8 mouse cellular contexts compared by ENCODE assay signal in genomic region chr9:35558257-35559008, GRCm38 (mm10). TPM values are rescaled to one million over a fixed set of nuclear protein-coding genes. Genes with fewer than 3 reads are reported as not detected.
DNase-seq lines count a peak whose midpoint lies in the region; ATAC-seq and TF ChIP-seq lines count a peak whose summit lies in the region.

Ddx25 (minus strand) TSS chr9:35558528.
Pus3 (plus strand) TSS chr9:35558595.

- peak within 1 kb of the TSS; percentile 56 for H3K27ac ChIP-seq in MEL (ENCODE audit: control insufficient read depth, low read depth, low read length)
- no peak within 1 kb of the TSS for H3K27ac ChIP-seq in midbrain, embryonic 11.5 days (ENCODE audit: low read depth, low read length)
- peak within 1 kb of the TSS; percentile 48 for H3K27ac ChIP-seq in stomach, embryonic 16.5 days (ENCODE audit: low read length)

- under 1% methylated on average over 59 of the region's 59 CpGs for WGBS in midbrain, embryonic 11.5 days
- under 1% methylated on average over 59 of the region's 59 CpGs for WGBS in stomach, embryonic 16.5 days

- peak within 1 kb of the TSS; percentile 64 for H3K9ac ChIP-seq in MEL (ENCODE audit: control insufficient read depth, low read depth, low read length, poor library complexity, severe bottlenecking)
- H3K9ac ChIP-seq in midbrain, embryonic 11.5 days (ENCODE audit: low read length): peak within 1 kb of the TSS; percentile 75
- H3K9ac ChIP-seq in stomach, embryonic 16.5 days (ENCODE audit: low read length): peak within 1 kb of the TSS; percentile 72

- peaks cover 0 to 11% of the 10 kb centered on the region in 2 experiments; a peak in 3 of 4 replicates for H3K4me1 ChIP-seq in MEL (ENCODE audit: control insufficient read depth in 1 of 2, insufficient read depth in 2 of 2, low read length in 2 of 2)
- H3K4me1 ChIP-seq in midbrain, embryonic 11.5 days (ENCODE audit: control insufficient read depth, insufficient read depth, low read length): peaks cover 7% of the 10 kb centered on the region; the same call in 1 of the 2 replicates
- H3K4me1 ChIP-seq in stomach, embryonic 16.5 days (ENCODE audit: control insufficient read depth, insufficient read depth, low read length): peaks cover 9% of the 10 kb centered on the region; the same call in 1 of the 2 replicates

- no peak for TF ChIP-seq EP300 in MEL (IDR thresholded peaks at IDR 0.05; ENCODE audit: low read depth in 1 of 2, low read length in 2 of 2)

- H3K9me3 ChIP-seq in MEL (replicated peaks; ENCODE audit: insufficient read depth, low read length): no peaks in the 10 kb centered on the region
- H3K9me3 ChIP-seq in midbrain, embryonic 11.5 days (ENCODE audit: control insufficient read depth, low read length): no peaks in the 10 kb centered on the region
- H3K9me3 ChIP-seq in stomach, embryonic 16.5 days (replicated peaks; ENCODE audit: control insufficient read depth, low read length): no peaks in the 10 kb centered on the region

- TF ChIP-seq RAD21 in MEL (IDR thresholded peaks at IDR 0.05; ENCODE audit: low read depth, low read length): no peak

- ATAC-seq in CD4-positive, CD25-positive, alpha-beta regulatory T cell, adult 4 months: peak; percentile 42
- peak; percentile 89 for ATAC-seq in midbrain, embryonic 11.5 days (ENCODE audit: low FRiP score)
- peak; percentile 51 for ATAC-seq in stomach, embryonic 16.5 days (ENCODE audit: insufficient read depth, low FRiP score)

- H3K4me3 ChIP-seq in MEL (ENCODE audit: control insufficient read depth in 1 of 2, insufficient read depth in 1 of 2, low read depth in 2 of 2, low read length in 2 of 2): peak within 1 kb of the TSS; percentile 64 to 92
- peak within 1 kb of the TSS; percentile 68 for H3K4me3 ChIP-seq in midbrain, embryonic 11.5 days (ENCODE audit: low read depth, low read length)
- peak within 1 kb of the TSS; percentile 71 for H3K4me3 ChIP-seq in stomach, embryonic 16.5 days (replicated peaks; ENCODE audit: low read length)

- H3K79me2 ChIP-seq in MEL (ENCODE audit: control insufficient read depth, insufficient read depth, low read length, poor library complexity): peaks cover 20% of the 10 kb centered on the region

- no peak for TF ChIP-seq CTCF in MEL (IDR thresholded peaks at IDR 0.05 in 2 of 3, conservative IDR thresholded peaks at IDR 0.05 in 1 of 3; ENCODE audit: control insufficient read depth in 1 of 3, insufficient read depth in 1 of 3, low read depth in 2 of 3, low read length in 3 of 3, poor library complexity in 1 of 3, severe bottlenecking in 1 of 3)

- no peak for DNase-seq in MEL (ENCODE audit: low read depth, low spot score)
- peak; percentile 91 to 92 for DNase-seq in cerebellum, postnatal 25 days
- DNase-seq in frontal cortex, postnatal 36 days (ENCODE audit: low spot score in 2 of 2): peak; percentile 76 to 78
- DNase-seq in layer of hippocampus, postnatal 14 days (ENCODE audit: low spot score in 2 of 2): peak; percentile 77 to 81
- peak; percentile 99 for DNase-seq in midbrain, embryonic 11.5 days (ENCODE audit: low spot score, missing footprints)
- DNase-seq in gastrocnemius, adult 8-10 months (ENCODE audit: low spot score in 2 of 2): no peak

- no peak for TF ChIP-seq POLR2A in MEL (IDR thresholded peaks at IDR 0.05; ENCODE audit: control insufficient read depth in 1 of 2, insufficient read depth in 1 of 2, low read depth in 1 of 2, low read length in 2 of 2, poor library complexity in 1 of 2)

- peak within 1 kb of the TSS; percentile 89 for H3K4me2 ChIP-seq in midbrain, embryonic 11.5 days
- peak within 1 kb of the TSS; percentile 100 for H3K4me2 ChIP-seq in stomach, embryonic 16.5 days (ENCODE audit: low read depth, low read length)

- peaks cover 0 to 11% of the 10 kb centered on the region in 2 experiments; a peak in 3 of 4 replicates for H3K27me3 ChIP-seq in MEL (ENCODE audit: control insufficient read depth in 1 of 2, insufficient read depth in 2 of 2, low read length in 2 of 2)
- peaks cover 6% of the 10 kb centered on the region; the same call in 1 of the 2 replicates for H3K27me3 ChIP-seq in midbrain, embryonic 11.5 days (ENCODE audit: control insufficient read depth, insufficient read depth, low read length)
- no peaks in the 10 kb centered on the region; the same call in 1 of the 2 replicates for H3K27me3 ChIP-seq in stomach, embryonic 16.5 days (ENCODE audit: control insufficient read depth, insufficient read depth, low read length)

- peaks cover 9 to 24% of the 10 kb centered on the region in 2 experiments for H3K36me3 ChIP-seq in MEL (ENCODE audit: control insufficient read depth in 1 of 2, insufficient read depth in 2 of 2, low read length in 2 of 2)
- H3K36me3 ChIP-seq in midbrain, embryonic 11.5 days (ENCODE audit: control insufficient read depth, insufficient read depth, low read length): peaks cover 8% of the 10 kb centered on the region; the same call in 1 of the 2 replicates
- H3K36me3 ChIP-seq in stomach, embryonic 16.5 days (ENCODE audit: control insufficient read depth, insufficient read depth, low read length): 0 out of 2 replicates have a peak, but pooled peaks cover 4% of the 10 kb centered on the region

TF ChIP-seq in MEL, 35 proteins besides CTCF, POLR2A, EP300 and RAD21:
- TF ChIP-seq POLR2AphosphoS2 (IDR thresholded peaks at IDR 0.05; ENCODE audit: low read length): no peak
- no peak for TF ChIP-seq MYC (IDR thresholded peaks at IDR 0.05; ENCODE audit: low read depth, low read length)
- no peak for TF ChIP-seq POLR2AphosphoS5 (IDR thresholded peaks at IDR 0.05; ENCODE audit: borderline replicate concordance, low read depth, low read length)
- no peak for TF ChIP-seq MXI1 (IDR thresholded peaks at IDR 0.05; ENCODE audit: low read depth, low read length)
- TF ChIP-seq NELFE (IDR thresholded peaks at IDR 0.05; ENCODE audit: low read depth, low read length): no peak

RNA-seq across cellular contexts. Expression of gene Ddx25, which starts in this region (rescaled TPM):
- under 1 TPM; 0.05 to 0.11 TPM for polyA plus RNA-seq in CD4-positive, CD25-positive, alpha-beta regulatory T cell, adult 4 months (2017; shearing (Covaris generic))
- total RNA-seq in MEL (2012; rRNA removed): 0.33 and 0.35 TPM in 2 replicates
- under 1 TPM in 1 of 2 experiments, not detected in 1; 0.35 TPM for polyA plus RNA-seq in MEL (2012; ENCODE audit: insufficient read depth in 1 of 2, insufficient read length in 2 of 2, low read depth in 1 of 2, low replicate concordance in 2 of 2, missing spikeins in 1 of 2)
- total RNA-seq in layer of hippocampus, postnatal 14 days (2021): 10 to 100 TPM; 13.8 to 14.7 TPM
- 9.5 and 9.8 TPM in 2 replicates for polyA plus RNA-seq in midbrain, embryonic 11.5 days (2014; fragmentation: Nextera tagmentation; extraction: Ambion mirVana)
- 1.2 and 1.4 TPM in 2 replicates for polyA plus RNA-seq in stomach, embryonic 16.5 days (2015; fragmentation: Nextera tagmentation; extraction: Ambion mirVana)
- not detected for total RNA-seq in gastrocnemius, adult 8-10 months (2022)

RNA-seq across cellular contexts. Expression of gene Pus3, which starts in this region (rescaled TPM):
- polyA plus RNA-seq in CD4-positive, CD25-positive, alpha-beta regulatory T cell, adult 4 months (2017; shearing (Covaris generic)): 10 to 100 TPM; 24.2 to 27.3 TPM
- total RNA-seq in MEL (2012; rRNA removed): 20.0 and 23.8 TPM in 2 replicates
- 10 to 100 TPM in 1 of 2 experiments, not detected in 1; 15.8 TPM for polyA plus RNA-seq in MEL (2012; ENCODE audit: insufficient read depth in 1 of 2, insufficient read length in 2 of 2, low read depth in 1 of 2, low replicate concordance in 2 of 2, missing spikeins in 1 of 2)
- total RNA-seq in layer of hippocampus, postnatal 14 days (2021): 10 to 100 TPM; 12.7 to 13.7 TPM
- 23.8 and 24.8 TPM in 2 replicates for polyA plus RNA-seq in midbrain, embryonic 11.5 days (2014; fragmentation: Nextera tagmentation; extraction: Ambion mirVana)
- 16.9 and 17.1 TPM in 2 replicates for polyA plus RNA-seq in stomach, embryonic 16.5 days (2015; fragmentation: Nextera tagmentation; extraction: Ambion mirVana)
- 10 to 100 TPM in 1 of 4 experiments, 1 to 10 TPM in 3; 7.8 to 11.1 (median 9.2) TPM for total RNA-seq in gastrocnemius, adult 8-10 months (2022)

Comparison
In these comparisons a context has a peak if more than half of its experiments do, and no peak if none do; other contexts are left out.
1. RNA of gene Ddx25 (total RNA-seq): 13.8 to 14.7 TPM in layer of hippocampus, postnatal 14 days; 0.33 to 0.35 TPM in MEL and not detected in gastrocnemius, adult 8-10 months; every median in the first group is over 10 times any median in the second.
2. DNase-seq: peak in cerebellum, postnatal 25 days (2 of 2), frontal cortex, postnatal 36 days (2 of 2), layer of hippocampus, postnatal 14 days (2 of 2) and midbrain, embryonic 11.5 days (single experiment); none in MEL (single experiment) and gastrocnemius, adult 8-10 months (0 of 2).
3. Peak in every context shown above with its lines, with median percentiles within 50 percentile points of each other: ATAC-seq, H3K4me3 ChIP-seq and H3K9ac ChIP-seq.